Mouse (Mus musculus): ENCODE data around the gene Gm5737. TPM values are rescaled to one million over a fixed set of nuclear protein-coding genes. Genes with fewer than 3 reads are reported as not detected.

The Gm5737 gene
- 0.67 and 1.1 TPM in 2 replicates for polyA plus RNA-seq (2012; rRNA removed)

DNA sequence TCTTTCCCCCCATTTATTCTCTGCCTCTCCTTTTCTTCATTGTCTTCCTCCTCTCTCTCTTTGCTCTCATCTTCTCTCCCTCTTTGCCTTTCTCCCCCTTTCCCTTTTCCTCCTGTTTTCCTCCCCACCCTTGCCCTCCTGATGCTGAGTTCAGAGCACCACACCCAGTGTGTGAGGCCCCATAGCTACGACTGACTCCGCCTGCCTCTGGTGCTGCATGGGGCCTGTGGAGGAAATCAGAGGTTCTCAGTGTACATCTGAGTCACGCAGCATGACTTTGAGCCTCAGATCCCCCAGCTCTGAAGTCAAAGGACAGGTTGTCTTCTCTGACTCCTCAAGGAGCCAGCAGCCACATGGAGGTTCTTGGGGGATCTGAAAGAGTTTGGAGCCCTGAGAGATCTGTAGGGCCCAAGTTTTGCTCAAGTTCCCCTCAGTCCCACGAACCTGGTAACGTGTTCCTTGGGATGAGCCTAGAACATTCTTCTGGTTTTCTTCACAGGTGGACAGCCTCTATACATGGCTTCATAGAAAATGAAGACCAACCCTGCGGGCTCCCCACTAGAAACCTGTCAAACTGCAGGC is at the start of gene Gm5737:
Gm5737 (plus strand) TSS at position 532 of the 582 bp plus-strand sequence.

GRCm38 (mm10) chr7:120842345-120843036 is 30.3 kb downstream of the Gm5737 start, which contains the start of gene Eef2k:
Eef2k (plus strand) TSS chr7:120842831.

Other genes with a start within 250 kb of the Gm5737 start
- 29.3 and 50.4 TPM in 2 replicates for gene Uqcrc2, start 177.2 kb upstream of the Gm5737 start, polyA plus RNA-seq (2012; rRNA removed)
- gene Pdzd9, start 142.0 kb upstream of the Gm5737 start, polyA plus RNA-seq (2012; rRNA removed) = not detected in 2 replicates
- gene Mosmo, start 134.7 kb upstream of the Gm5737 start, polyA plus RNA-seq (2012; rRNA removed) = 16.8 and 21.9 TPM in 2 replicates
- 7.0 TPM in 2 replicates for gene Vwa3a, start 73.0 kb upstream of the Gm5737 start, polyA plus RNA-seq (2012; rRNA removed)
- gene Eef2k, start 30.5 kb downstream of the Gm5737 start, polyA plus RNA-seq (2012; rRNA removed) = 48.4 and 59.3 TPM in 2 replicates
- gene Polr3e, start 105.4 kb downstream of the Gm5737 start, polyA plus RNA-seq (2012; rRNA removed) = 29.7 and 31.4 TPM in 2 replicates
- 12.5 and 21.6 TPM in 2 replicates for gene Cdr2, start 169.9 kb downstream of the Gm5737 start, polyA plus RNA-seq (2012; rRNA removed)
- 0.41 and 0.52 TPM in 2 replicates for gene Mfsd13b, start 170.1 kb downstream of the Gm5737 start, polyA plus RNA-seq (2012; rRNA removed)
- gene Mettl9, start 222.1 kb downstream of the Gm5737 start, polyA plus RNA-seq (2012; rRNA removed) = 35.3 and 51.4 TPM in 2 replicates